Mouse (Mus musculus): ENCODE measurements around the gene Tcte3.
"Not testable (repeated sequence)": the region's sequence is repeated elsewhere in the genome, so short reads cannot be mapped to it uniquely, and the experiment has no call there.

Gene Tcte3

DNA sequence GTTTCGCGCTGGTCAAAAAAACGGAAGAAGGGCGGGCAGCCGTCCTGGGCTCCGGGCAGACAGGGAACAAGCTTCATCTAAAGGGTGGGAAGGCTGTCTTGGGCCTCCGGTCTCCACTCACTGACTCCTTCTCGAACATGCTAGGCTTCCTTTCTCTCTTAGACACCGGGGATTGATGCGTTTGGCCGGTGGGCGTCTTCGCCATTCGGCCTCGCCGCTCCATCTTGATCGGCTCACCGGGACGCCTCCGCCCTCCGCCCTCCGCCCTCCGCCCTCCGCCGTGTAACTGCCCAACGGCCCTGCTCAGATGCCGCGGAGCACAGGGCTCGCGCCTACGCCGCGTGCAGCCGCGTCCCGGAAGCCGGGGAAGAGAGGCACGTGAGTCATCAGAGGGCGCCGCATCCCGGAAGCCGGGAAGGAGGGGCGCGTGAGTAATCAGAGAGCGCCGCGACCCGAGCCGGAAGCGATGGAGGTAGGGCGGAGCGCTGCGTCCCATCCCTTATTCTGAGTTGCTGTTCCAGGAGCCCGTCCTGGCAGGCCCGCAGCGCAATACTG lies at the start of gene Tcte3, which contains the start of the genes Ermard and Gm3448:
TSS of gene Tcte3 (minus strand) at position 314 of the 555 bp plus-strand sequence.
TSS of gene Ermard (plus strand) at position 34 of the 555 bp plus-strand sequence.
TSS of gene Gm3448 (minus strand) at position 363 of the 555 bp plus-strand sequence.
- peak in 1 of 2 experiments; percentile 20 for DNase-seq (ENCODE audit: low spot score in 2 of 2)

DNA sequence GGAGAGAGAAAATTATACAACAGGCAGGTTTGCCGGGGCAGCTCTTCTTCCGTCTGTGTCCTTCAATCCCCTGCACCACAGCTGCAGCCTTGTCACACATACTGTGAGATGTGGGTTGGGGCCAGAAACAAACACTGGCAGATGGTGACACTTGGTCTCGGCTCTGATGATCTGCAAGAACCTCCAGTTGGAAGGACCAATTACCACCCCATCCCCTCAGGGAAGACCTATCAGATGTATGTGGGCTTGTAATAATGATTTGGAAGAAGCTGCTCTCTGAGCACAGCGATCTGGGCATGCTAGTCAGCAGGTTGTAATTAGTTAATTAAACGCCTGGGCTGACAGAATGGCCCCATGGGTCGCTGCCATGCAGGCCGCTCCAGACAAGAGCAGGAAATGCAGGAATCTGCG lies 47.3 kb upstream of the Tcte3 start:
- no peak for DNase-seq (ENCODE audit: low spot score in 2 of 2)

- no peak for DNase-seq (ENCODE audit: low spot score in 2 of 2)
Observed at GRCm38 (mm10) chr17:15088166-15088565, 46.9 kb upstream of the Tcte3 start.

- DNase-seq (ENCODE audit: low spot score in 2 of 2) = no peak
Observed at GRCm38 (mm10) chr17:15085006-15085405, 43.7 kb upstream of the Tcte3 start.

GRCm38 (mm10) chr17:15084226-15084848 lies 43.0 kb upstream of the Tcte3 start:
- DNase-seq (ENCODE audit: low spot score in 2 of 2) = no peak

GRCm38 (mm10) chr17:15077536-15077935 lies 36.2 kb upstream of the Tcte3 start:
- DNase-seq (ENCODE audit: low spot score in 2 of 2) = peak in 1 of 2 experiments; percentile 40

- DNase-seq (ENCODE audit: low spot score in 2 of 2) = no peak
Observed at GRCm38 (mm10) chr17:15075033-15075432, 33.7 kb upstream of the Tcte3 start.

GRCm38 (mm10) chr17:15072211-15072610 lies 30.9 kb upstream of the Tcte3 start:
- DNase-seq (ENCODE audit: low spot score in 2 of 2) = no peak

DNA sequence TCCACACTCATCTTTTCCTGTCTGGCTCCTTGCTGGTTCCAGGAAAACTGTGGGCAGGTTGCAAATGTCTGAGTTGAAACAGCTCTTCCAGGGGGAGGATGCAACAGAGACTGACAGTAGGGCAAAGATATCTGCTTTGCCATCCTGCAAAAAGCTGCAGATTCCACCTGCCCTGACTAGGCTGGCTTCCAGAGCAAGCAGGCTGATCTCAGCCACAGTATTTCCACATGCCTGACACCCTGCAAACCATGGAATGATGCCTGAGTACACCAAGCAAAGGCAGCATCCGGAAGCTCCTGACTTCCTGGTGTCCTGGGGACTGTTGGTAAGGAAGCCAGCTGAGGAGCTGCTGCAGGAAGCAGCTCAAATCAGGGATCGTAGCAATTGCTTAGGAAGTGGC lies 27.8 kb upstream of the Tcte3 start:
- peak in 1 of 2 experiments; percentile 29 for DNase-seq (ENCODE audit: low spot score in 2 of 2)

DNA sequence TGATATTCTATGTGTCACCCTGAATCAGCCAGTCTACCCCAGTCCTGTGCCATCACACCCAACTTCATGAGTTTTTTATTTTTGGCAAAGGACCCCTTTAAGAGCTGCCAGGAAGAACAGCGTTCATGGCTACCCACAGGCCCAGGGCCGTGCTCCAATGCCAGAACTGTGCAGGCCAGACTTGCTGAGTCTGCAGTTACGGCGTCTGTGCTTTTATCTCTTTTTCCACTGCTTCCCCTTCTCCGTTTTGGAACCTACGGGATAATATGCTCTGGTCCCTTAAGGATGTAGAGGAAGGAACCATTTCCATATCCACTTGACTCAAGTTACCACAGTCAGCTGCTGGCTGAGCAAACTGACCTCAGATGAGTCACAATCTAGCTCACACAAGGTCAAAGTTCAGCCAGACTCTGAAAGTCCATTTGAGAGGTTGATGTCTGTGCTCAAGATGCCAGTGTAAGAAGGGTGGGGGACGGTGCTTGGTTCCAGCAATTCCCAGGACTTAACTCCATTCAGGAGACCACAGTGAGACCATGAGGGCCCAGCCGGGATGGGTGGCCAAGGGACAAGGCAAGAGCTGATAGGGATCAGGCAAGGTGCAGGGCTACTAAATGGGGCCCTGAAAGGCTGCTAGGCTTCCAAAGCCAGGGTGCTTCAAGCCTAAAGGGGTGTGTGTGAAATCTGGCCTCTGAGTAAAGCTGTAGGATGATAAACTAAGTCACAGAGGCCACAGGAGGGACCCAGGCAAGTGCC lies 26.9 kb upstream of the Tcte3 start:
- DNase-seq (ENCODE audit: low spot score in 2 of 2) = peak in 1 of 2 experiments; percentile 18

DNA sequence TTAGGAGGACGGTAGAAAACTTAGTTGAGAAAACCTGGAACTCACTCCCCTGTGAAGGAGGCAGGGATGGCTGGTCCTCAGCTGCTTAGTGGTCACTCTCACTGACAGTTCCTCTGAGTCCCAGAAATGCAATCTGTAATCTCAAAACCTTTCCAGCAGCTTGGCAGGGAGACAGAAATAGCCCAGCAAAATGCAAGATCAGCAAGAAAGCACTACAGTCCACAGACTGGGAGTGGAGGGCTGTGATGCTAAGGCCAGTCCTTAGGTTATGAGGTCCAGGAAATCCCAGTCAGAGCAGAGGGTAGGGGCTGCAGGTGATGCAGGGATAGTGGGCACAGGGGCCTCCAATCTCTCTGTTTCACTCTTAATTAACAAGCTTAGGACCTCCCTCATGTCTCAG lies 25.6 kb upstream of the Tcte3 start:
- DNase-seq (ENCODE audit: low spot score in 2 of 2) = peak in 1 of 2 experiments; percentile 22

DNA sequence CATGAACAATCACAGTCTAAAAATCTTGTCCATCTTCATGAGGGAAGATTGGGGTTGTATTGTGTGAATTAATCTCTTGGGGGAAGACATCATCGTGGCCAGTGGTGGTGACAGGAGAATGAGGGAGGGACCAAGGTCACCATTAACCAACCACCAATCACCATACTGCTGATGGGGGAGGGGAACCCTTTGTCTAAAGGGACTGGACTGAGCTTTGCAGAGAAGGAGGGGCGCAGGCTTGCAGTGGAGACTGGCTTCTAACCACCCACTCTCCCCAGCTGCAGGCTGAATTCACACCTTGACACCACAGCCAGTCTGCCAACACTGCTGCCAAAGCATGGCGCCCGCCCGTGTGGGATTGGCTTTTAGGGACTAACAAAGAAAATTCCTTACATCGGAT lies 24.8 kb upstream of the Tcte3 start:
- peak; percentile 42 to 52 for DNase-seq (ENCODE audit: low spot score in 2 of 2)

GRCm38 (mm10) chr17:15065391-15066024 lies 24.2 kb upstream of the Tcte3 start:
- DNase-seq (ENCODE audit: low spot score in 2 of 2) = peak; percentile 77 to 85

DNA sequence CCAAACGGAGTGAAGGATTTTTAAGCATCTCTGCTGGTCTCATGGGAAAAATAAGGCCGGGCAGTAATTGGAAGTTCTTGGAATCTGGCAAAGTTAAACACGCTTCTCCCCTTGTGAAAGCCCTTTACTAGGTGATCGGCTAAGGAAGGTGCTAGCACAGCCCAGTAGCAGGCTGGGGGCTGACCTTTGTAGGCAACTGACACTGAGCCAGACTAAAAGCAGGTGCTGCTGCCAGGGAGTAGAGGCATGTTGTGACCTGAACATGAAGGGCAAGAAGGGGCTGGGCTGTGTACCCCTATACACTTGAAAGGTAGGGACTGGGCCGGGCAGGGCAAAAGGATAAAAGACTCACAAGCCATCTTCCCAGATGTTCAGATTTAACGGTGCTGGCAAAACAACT lies 19.1 kb upstream of the Tcte3 start:
- peak in 1 of 2 experiments; percentile 4 for DNase-seq (ENCODE audit: low spot score in 2 of 2)

- peak in 1 of 2 experiments; percentile 11 for DNase-seq (ENCODE audit: low spot score in 2 of 2)
Observed at GRCm38 (mm10) chr17:15059646-15060045, 18.4 kb upstream of the Tcte3 start.

DNA sequence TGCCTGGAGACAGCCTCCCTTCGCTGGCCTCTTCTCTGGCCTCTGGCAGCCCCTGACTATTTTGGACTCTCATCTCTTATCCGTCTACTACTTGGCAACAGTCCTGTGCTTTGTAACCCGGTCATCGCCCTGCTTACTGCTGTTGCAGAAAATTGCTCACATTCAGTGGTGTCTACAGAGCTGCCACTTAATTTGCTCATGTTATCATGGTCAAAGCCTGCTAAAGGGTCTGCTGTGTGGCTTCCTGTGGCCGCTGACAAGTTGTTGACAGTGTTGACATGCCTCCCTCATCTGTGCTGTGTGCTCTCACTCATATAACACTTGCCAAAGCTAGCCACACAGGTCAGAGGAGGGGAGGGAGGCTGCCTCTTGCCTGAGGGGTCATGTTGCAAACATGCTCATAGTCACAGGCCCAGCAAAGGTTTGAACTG lies 16.9 kb upstream of the Tcte3 start:
- DNase-seq (ENCODE audit: low spot score in 2 of 2) = peak in 1 of 2 experiments; percentile 14

GRCm38 (mm10) chr17:15055925-15056324 lies 14.6 kb upstream of the Tcte3 start:
- peak; percentile 61 to 70 for DNase-seq (ENCODE audit: low spot score in 2 of 2)

DNA sequence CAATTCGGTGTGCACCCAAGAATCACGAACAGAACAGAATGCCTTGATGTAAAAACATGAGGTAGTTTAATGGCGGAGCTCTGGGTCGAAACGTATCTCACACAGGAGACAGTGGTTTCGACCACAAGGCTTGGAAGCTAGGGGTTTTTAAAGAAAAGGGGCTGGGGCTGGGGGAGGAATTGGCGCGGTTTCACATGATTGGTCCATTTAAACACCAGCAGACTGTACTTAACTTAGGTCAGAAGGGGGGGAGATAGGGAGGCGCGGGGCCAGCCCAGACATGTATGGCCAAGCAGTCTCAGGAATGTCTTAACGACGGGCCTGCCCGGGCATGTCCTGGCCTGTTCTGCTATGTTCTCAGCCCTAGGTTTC lies 12.5 kb upstream of the Tcte3 start:
- peak; percentile 13 to 21 for DNase-seq (ENCODE audit: low spot score in 2 of 2)

GRCm38 (mm10) chr17:15053183-15053828 lies 12.0 kb upstream of the Tcte3 start:
- DNase-seq (ENCODE audit: low spot score in 2 of 2) = peak; percentile 10 to 12

- DNase-seq (ENCODE audit: low spot score in 2 of 2) = peak in 1 of 2 experiments; percentile 4
Observed at GRCm38 (mm10) chr17:15052766-15053165, 11.5 kb upstream of the Tcte3 start.

- DNase-seq (ENCODE audit: low spot score in 2 of 2) = not testable (repeated sequence)
Observed at GRCm38 (mm10) chr17:15050338-15050737, 9.1 kb upstream of the Tcte3 start.

DNA sequence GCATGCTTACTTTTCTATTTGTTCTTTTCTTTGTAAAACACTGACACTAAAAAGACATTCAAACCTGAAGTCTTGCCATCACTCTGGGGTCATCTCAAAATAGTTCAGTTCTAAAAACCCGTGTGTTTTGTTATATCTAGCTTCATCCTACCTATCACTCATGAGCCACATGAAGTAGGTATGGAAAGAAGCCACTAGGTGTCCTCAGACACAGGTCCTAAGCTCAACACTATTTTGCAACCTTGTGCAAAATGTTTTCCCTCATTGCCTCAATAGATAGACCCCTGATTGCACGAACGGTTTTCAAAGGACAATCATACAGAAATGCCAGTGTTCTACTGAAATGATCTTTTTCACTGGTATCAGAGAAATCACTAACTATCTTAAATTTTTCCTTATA lies 833 bp downstream of the Tcte3 start:
- DNase-seq (ENCODE audit: low spot score in 2 of 2) = not testable (repeated sequence)
